Mouse (Mus musculus) lung, embryonic 14.5 days (tissue): ENCODE data around the gene Tlcd1. TPM values are rescaled to one million over a fixed set of nuclear protein-coding genes. Genes with fewer than 3 reads are reported as not detected.

Source experiments
- ATAC-seq: fragments of 200-750 bp; cut with Nextera tagmentation; 2 replicates; pipeline ENCODE4 v1.8.0; 2017; ENCODE audit warnings: mild to moderate bottlenecking, moderate TSS enrichment, moderate library complexity; ENCODE audit not compliant: insufficient read depth
- DNase-seq: peaks from one replicate; pipeline ENCODE4 v3.0.0-alpha.2; 2015
- H3K27ac ChIP-seq: fragments of 300-500 bp; sonication (generic); 2 replicates; pipeline ENCODE4 v1.5.1; 2014; ENCODE audit warnings: low read depth, mild to moderate bottlenecking, moderate library complexity
- H3K27me3 ChIP-seq: fragments of 300-500 bp; sonication (generic); 2 replicates; pipeline ENCODE4 v1.6.1; 2014; ENCODE audit warnings: low read length, control low read depth; ENCODE audit not compliant: insufficient read depth
- H3K36me3 ChIP-seq: fragments of 300-500 bp; sonication (generic); 2 replicates; pipeline ENCODE4 v1.6.1; 2014; ENCODE audit warnings: control low read depth; ENCODE audit not compliant: insufficient read depth
- H3K4me1 ChIP-seq: fragments of 300-500 bp; sonication (generic); 2 replicates; pipeline ENCODE4 v1.6.1; 2014; ENCODE audit warnings: antibody characterized with exemption, control low read depth; ENCODE audit not compliant: insufficient read depth
- H3K4me2 ChIP-seq: fragments of 300-500 bp; sonication (generic); 2 replicates; pipeline ENCODE4 v1.6.1; 2014; ENCODE audit warnings: mild to moderate bottlenecking
- H3K4me3 ChIP-seq: fragments of 300-500 bp; sonication (generic); 2 replicates; pipeline ENCODE4 v1.5.1; 2014; ENCODE audit warnings: low read depth, low read length
- H3K9ac ChIP-seq: fragments of 300-500 bp; sonication (generic); 2 replicates; pipeline ENCODE4 v1.6.1; 2014
- H3K9me3 ChIP-seq: fragments of 300-500 bp; sonication (generic); 2 replicates; pipeline ENCODE4 v1.6.1; 2016; ENCODE audit warnings: low read depth, low read length, control low read depth
- CTCF ChIP-seq: IDR thresholded peaks from 2 replicates; pipeline ENCODE4 v1.5.1; 2016; ENCODE audit warnings: antibody characterized with exemption, low read depth
- WGBS: fragments of 180-500 bp; shearing (Covaris S2); extraction: QIAGEN DNeasy Blood & Tissue Kit; methylation state at CpG from one replicate; pipeline ENCODE4 v1.1.7; 2014; 5-methylcytosine and 5-hydroxymethylcytosine counted together
- polyA plus RNA-seq: library from polyadenylated mRNA; unstranded; fragments of >200 nt; fragmentation: Nextera tagmentation; extraction: Ambion mirVana; gene quantifications from 2 replicates; pipeline ENCODE4 v1.2.1, GENCODE M21; 2014

Gene Tlcd1
- polyA plus RNA-seq, 1 experiment from 2014 or later, result 21.6 TPM

GRCm38 (mm10) chr11:78138023-78138422 is 38.5 kb upstream of the Tlcd1 start:
- ATAC-seq (no peak), DNase-seq (no peak)
- no peak overlapping the region for H3K27ac ChIP-seq
- no peaks in the 10 kb centered on the region for H3K27me3 ChIP-seq
- no peak overlapping the region for H3K4me3 ChIP-seq
- no peak for TF ChIP-seq CTCF
- no peaks in the 10 kb centered on the region for H3K4me1 ChIP-seq
- WGBS, result 81% methylated on average over 3 of the region's 3 CpGs
- no peaks in the 10 kb centered on the region for H3K36me3 ChIP-seq
- no peak overlapping the region for H3K9ac ChIP-seq
- no peak overlapping the region for H3K4me2 ChIP-seq
- no peaks in the 10 kb centered on the region for H3K9me3 ChIP-seq

- no peaks in the 10 kb centered on the region for H3K27me3 ChIP-seq
- H3K36me3 ChIP-seq, result peaks cover 23% of the 10 kb centered on the region
- no peak for TF ChIP-seq CTCF
- DNase-seq (no peak), ATAC-seq (no peak)
- H3K4me1 ChIP-seq, result no peaks in the 10 kb centered on the region
- no peak overlapping the region for H3K27ac ChIP-seq
- no peak overlapping the region for H3K4me2 ChIP-seq
- 68% methylated on average over 5 of the region's 5 CpGs for WGBS
- H3K9ac ChIP-seq, result no peak overlapping the region
- no peak overlapping the region for H3K4me3 ChIP-seq
- H3K9me3 ChIP-seq, result no peaks in the 10 kb centered on the region
Observed at GRCm38 (mm10) chr11:78140665-78141064, 35.8 kb upstream of the Tlcd1 start.

DNA sequence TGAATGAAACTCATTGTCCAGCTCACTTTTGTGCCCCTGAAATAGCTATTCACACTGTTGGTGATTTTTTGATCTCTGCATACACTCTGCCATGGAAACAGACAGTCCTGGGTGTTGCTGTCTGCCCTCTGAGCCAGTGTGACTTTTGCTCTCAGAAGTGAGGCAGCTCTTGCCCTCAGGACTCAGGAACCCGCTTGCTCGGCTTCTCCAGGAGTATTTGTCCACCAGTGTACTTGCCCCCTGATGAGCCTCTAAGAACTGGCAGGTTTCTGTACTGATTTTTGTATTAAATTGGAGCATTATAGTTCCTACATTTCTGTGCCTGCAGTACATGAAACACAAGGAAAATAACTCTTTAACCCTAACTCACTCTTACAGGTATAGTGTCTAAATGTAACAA is 33.0 kb upstream of the Tlcd1 start:
- 79% methylated on average over 2 of the region's 2 CpGs for WGBS
- H3K4me1 ChIP-seq, result no peaks in the 10 kb centered on the region
- no peak for TF ChIP-seq CTCF
- H3K4me2 ChIP-seq, result no peak overlapping the region
- no peak for DNase-seq
- ATAC-seq, result no peak
- no peak overlapping the region for H3K27ac ChIP-seq
- H3K36me3 ChIP-seq, result peaks cover 39% of the 10 kb centered on the region
- H3K9me3 ChIP-seq, result no peaks in the 10 kb centered on the region
- H3K9ac ChIP-seq, result no peak overlapping the region
- no peak overlapping the region for H3K4me3 ChIP-seq
- H3K27me3 ChIP-seq, result no peaks in the 10 kb centered on the region

- H3K4me2 ChIP-seq, result no peak overlapping the region
- TF ChIP-seq CTCF, result peak; percentile 46
- peaks cover 65% of the 10 kb centered on the region for H3K36me3 ChIP-seq
- H3K27me3 ChIP-seq, result no peaks in the 10 kb centered on the region
- H3K4me3 ChIP-seq, result no peak overlapping the region
- H3K4me1 ChIP-seq, result no peaks in the 10 kb centered on the region
- no peak overlapping the region for H3K27ac ChIP-seq
- WGBS, result 78% methylated on average over 5 of the region's 5 CpGs
- ATAC-seq, result no peak
- DNase-seq, result no peak
- no peaks in the 10 kb centered on the region for H3K9me3 ChIP-seq
- no peak overlapping the region for H3K9ac ChIP-seq
Observed at GRCm38 (mm10) chr11:78146168-78146567, 30.3 kb upstream of the Tlcd1 start.

DNA sequence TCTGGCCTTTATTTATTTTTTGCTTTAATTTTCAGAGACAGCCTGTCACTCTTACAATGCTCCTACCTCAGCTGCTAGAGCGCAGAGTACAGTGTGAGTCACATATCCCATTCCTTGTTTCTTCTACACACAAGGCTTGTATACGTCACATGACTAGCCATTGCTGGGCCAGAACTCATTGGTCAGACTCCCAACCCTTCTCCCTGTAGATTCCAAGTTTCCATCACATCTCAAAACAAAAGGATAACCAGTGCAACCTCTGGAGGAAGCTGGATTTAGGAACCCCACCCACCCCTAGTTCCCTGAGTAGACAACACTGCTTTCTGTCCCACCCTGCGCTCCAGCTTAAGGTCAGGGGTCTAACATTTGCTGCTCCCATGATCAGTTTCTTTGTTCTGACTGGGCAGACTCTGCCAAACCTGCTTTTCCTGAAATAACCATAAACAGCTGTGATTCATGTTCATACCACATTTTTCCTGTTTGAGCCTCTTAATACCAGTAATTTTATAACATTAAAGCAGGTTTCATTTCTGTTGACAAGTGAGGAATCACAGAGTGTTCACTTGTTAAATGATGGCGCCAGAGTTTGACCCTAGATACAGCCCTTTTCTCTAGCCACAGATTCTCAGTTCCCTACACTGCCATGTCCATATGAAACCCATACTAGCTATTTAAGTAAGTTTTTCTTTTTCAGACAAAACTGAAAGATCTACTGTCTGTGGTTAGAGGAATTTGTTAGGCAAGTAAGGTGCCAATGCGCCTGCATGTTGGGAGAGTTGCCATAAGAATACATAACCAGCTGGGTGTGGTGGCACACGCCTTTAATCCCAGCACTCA is 29.6 kb upstream of the Tlcd1 start:
- no peak overlapping the region for H3K4me2 ChIP-seq
- no peaks in the 10 kb centered on the region for H3K9me3 ChIP-seq
- DNase-seq (no peak), ATAC-seq (no peak)
- peaks cover 68% of the 10 kb centered on the region for H3K36me3 ChIP-seq
- WGBS, result 92% methylated on average over 6 of the region's 6 CpGs
- no peak for TF ChIP-seq CTCF
- no peak overlapping the region for H3K4me3 ChIP-seq
- 0 out of 2 replicates have a peak, but pooled peaks cover 2% of the 10 kb centered on the region for H3K4me1 ChIP-seq
- H3K27ac ChIP-seq, result no peak overlapping the region
- H3K27me3 ChIP-seq, result no peaks in the 10 kb centered on the region
- no peak overlapping the region for H3K9ac ChIP-seq

DNA sequence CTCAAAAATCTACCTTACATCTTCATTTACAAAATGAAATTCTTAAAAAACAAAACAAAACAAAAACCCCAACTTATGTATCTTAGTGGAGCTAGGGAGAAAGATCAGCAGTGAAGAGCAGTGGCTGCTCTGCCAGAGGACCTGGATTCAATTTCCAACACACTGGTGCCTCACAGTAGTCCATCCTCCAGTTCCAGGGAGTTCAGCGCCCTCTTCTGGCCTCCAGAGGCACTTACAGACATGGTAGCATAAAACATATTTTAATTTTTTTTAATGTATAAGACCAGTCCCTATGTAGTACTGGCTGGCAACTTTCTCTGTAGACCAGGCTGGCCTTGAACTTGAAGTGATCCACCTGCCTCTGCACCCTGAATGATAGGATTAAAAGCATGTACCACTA is 25.4 kb upstream of the Tlcd1 start:
- TF ChIP-seq CTCF, result peak; percentile 60
- WGBS, result 38% methylated on average over 1 of the region's 1 CpGs
- 0 out of 2 replicates have a peak, but pooled peaks cover 6% of the 10 kb centered on the region for H3K4me1 ChIP-seq
- H3K36me3 ChIP-seq, result peaks cover 70% of the 10 kb centered on the region
- no peaks in the 10 kb centered on the region for H3K9me3 ChIP-seq
- H3K4me3 ChIP-seq, result no peak overlapping the region
- H3K4me2 ChIP-seq, result no peak overlapping the region
- no peak overlapping the region for H3K27ac ChIP-seq
- no peak for ATAC-seq
- DNase-seq, result peak; percentile 48
- H3K27me3 ChIP-seq, result no peaks in the 10 kb centered on the region
- no peak overlapping the region for H3K9ac ChIP-seq

- 34% methylated on average over 9 of the region's 9 CpGs for WGBS
- peak overlapping the region; percentile 2; the same call in 1 of the 2 replicates for H3K4me2 ChIP-seq
- H3K36me3 ChIP-seq, result peaks cover 76% of the 10 kb centered on the region
- no peaks in the 10 kb centered on the region for H3K27me3 ChIP-seq
- 0 out of 2 replicates have a peak, but pooled peaks cover 6% of the 10 kb centered on the region for H3K4me1 ChIP-seq
- H3K9me3 ChIP-seq, result no peaks in the 10 kb centered on the region
- DNase-seq (peak; percentile 89), ATAC-seq (peak; percentile 83)
- no peak for TF ChIP-seq CTCF
- H3K9ac ChIP-seq, result no peak overlapping the region
- H3K4me3 ChIP-seq, result no peak overlapping the region
- peak overlapping the region; percentile 81 for H3K27ac ChIP-seq
Observed at GRCm38 (mm10) chr11:78152299-78153231, 23.9 kb upstream of the Tlcd1 start.
